Mouse (Mus musculus) neural tube, embryonic 11.5 days (tissue): ENCODE measurements at regions not wholly inside any gene's neighbourhood (a gene's known extent, or its start where the extent isn't known, plus 50 kb on each side); places are given as distances from the start of the nearest gene placed in this dataset.

Experiments
- ATAC-seq: fragments of 200-750 bp; cut with Nextera tagmentation; 2 replicates; pipeline ENCODE4 v1.8.0; 2017; ENCODE audit warnings: moderate number of reproducible peaks, mild to moderate bottlenecking, moderate TSS enrichment, moderate library complexity; ENCODE audit not compliant: insufficient read depth, low FRiP score, low TSS enrichment
- DNase-seq: peaks from one replicate; pipeline ENCODE4 v3.0.0-alpha.2; 2015; ENCODE audit warnings: low spot score
- H3K27ac ChIP-seq: fragments of 300-500 bp; sonication (generic); 2 replicates; pipeline ENCODE4 v1.5.1; 2014; ENCODE audit warnings: low read depth, mild to moderate bottlenecking, low read length
- H3K27me3 ChIP-seq: fragments of 300-500 bp; sonication (generic); 2 replicates; pipeline ENCODE4 v1.6.1; 2014; ENCODE audit warnings: mild to moderate bottlenecking, low read length, mixed read lengths; ENCODE audit not compliant: control insufficient read depth, insufficient read depth
- H3K36me3 ChIP-seq: fragments of 300-500 bp; sonication (generic); 2 replicates; pipeline ENCODE4 v1.6.1; 2014; ENCODE audit warnings: mild to moderate bottlenecking, low read length, moderate library complexity, mixed read lengths; ENCODE audit not compliant: control insufficient read depth, insufficient read depth
- H3K4me1 ChIP-seq: fragments of 300-500 bp; sonication (generic); 2 replicates; pipeline ENCODE4 v1.6.1; 2014; ENCODE audit warnings: low read length, mixed read lengths; ENCODE audit not compliant: control insufficient read depth, insufficient read depth
- H3K4me2 ChIP-seq: fragments of 300-500 bp; sonication (generic); 2 replicates; pipeline ENCODE4 v1.6.1; 2014; ENCODE audit warnings: low read depth, mild to moderate bottlenecking, moderate library complexity
- H3K4me3 ChIP-seq: fragments of 300-500 bp; sonication (generic); 2 replicates; pipeline ENCODE4 v1.5.1; 2014; ENCODE audit warnings: low read depth, low read length
- H3K9ac ChIP-seq: fragments of 300-500 bp; sonication (generic); 2 replicates; pipeline ENCODE4 v1.6.1; 2014; ENCODE audit warnings: mild to moderate bottlenecking, low read length
- H3K9me3 ChIP-seq: fragments of 300-500 bp; sonication (generic); 2 replicates; pipeline ENCODE4 v1.6.1; 2016; ENCODE audit warnings: low read length; ENCODE audit not compliant: control insufficient read depth
- WGBS: fragments of 180-500 bp; shearing (Covaris S2); extraction: QIAGEN DNeasy Blood & Tissue Kit; methylation state at CpG from one replicate; pipeline ENCODE4 v1.1.7; 2014; 5-methylcytosine and 5-hydroxymethylcytosine counted together

DNA sequence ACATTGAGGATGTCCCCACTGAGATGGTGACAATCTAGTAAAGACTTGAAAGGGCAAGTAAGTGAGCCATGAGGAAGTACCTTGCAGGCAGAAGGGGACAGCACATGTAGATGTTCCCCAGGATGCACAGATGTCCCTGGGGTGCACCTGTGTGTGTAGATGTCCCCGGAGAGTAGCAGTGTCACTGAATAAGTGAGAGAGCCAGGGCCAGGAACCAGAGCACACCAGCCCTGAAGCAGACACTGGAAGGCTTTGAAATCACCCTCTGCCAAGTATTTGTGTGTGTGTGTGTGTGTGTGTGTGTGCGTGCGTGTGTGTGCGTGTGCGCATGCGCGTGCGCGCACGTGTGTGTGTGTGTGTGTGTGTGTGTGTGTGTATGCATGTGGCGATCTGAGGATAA is 132.1 kb upstream of the Auts2 start:
- H3K4me1 ChIP-seq: no peaks in the 10 kb centered on the region
- DNase-seq (no peak), ATAC-seq (no peak)
- 97% methylated on average over 11 of the region's 11 CpGs for WGBS
- H3K27me3 ChIP-seq: no peaks in the 10 kb centered on the region
- no peak overlapping the region for H3K27ac ChIP-seq
- no peak overlapping the region for H3K4me2 ChIP-seq
- no peak overlapping the region for H3K9ac ChIP-seq
- H3K4me3 ChIP-seq: no peak overlapping the region
- H3K9me3 ChIP-seq: no peaks in the 10 kb centered on the region
- no peaks in the 10 kb centered on the region for H3K36me3 ChIP-seq

DNA sequence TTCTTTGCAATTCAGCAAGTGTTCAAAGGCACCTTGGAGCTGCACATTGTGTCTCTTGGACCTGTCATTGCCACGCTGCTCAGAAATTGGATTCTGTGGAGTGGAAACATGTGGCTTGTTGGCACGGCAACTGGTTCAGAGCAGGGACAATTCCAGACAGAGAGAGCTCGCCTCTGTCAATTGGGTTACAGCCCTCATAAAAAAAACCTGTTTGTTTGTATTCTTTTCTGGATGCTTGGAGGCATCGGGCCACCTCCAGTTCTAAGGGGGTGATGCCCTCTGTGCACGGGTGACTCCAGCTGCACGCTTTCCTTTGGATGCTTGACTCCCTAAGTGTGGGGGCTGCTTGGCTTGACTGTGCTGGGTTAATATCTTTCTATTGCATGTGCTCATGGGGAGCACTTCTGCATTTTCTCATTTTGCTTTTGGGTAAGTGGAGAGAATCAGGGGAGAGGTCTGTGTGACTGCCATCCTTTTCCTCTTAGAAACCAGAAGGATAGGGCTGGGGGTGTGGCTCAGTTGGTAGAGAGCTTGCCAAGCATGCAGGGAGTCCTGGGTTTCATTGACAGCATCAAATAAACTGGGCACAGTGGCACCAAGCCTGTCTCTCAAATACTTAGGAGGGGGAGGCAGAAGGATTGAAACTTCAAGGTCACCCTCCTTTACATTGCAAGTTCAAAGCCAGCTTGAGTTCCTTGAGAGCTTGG is 130.6 kb upstream of the Auts2 start:
- no peak overlapping the region for H3K4me3 ChIP-seq
- no peak for ATAC-seq
- 21% methylated on average over 6 of the region's 6 CpGs for WGBS
- no peaks in the 10 kb centered on the region for H3K9me3 ChIP-seq
- H3K36me3 ChIP-seq: no peaks in the 10 kb centered on the region
- no peaks in the 10 kb centered on the region for H3K27me3 ChIP-seq
- no peak overlapping the region for H3K9ac ChIP-seq
- peak; percentile 23 for DNase-seq
- H3K27ac ChIP-seq: no peak overlapping the region
- no peak overlapping the region for H3K4me2 ChIP-seq
- no peaks in the 10 kb centered on the region for H3K4me1 ChIP-seq

DNA sequence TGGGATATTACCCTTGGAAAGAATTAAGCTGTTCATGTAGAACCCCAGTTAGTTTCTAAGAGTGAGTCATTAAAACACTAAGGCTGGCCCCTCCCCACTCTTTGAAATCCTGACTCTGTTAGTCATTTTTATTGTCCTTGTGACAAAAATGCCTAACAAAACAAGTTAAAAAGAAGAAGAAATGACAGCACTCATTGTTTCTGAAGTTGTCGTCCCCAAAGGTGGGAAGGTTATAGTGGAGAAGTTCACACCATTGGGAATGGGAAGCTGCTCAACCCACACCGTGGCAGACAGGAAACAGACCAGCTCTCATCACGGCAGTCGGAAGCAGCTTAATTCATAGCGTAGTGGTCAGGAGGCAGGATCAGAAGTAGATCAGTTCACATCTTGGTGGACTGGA is 128.4 kb upstream of the Auts2 start:
- no peaks in the 10 kb centered on the region for H3K9me3 ChIP-seq
- no peak overlapping the region for H3K4me3 ChIP-seq
- H3K4me1 ChIP-seq: no peaks in the 10 kb centered on the region
- H3K27me3 ChIP-seq: no peaks in the 10 kb centered on the region
- H3K36me3 ChIP-seq: no peaks in the 10 kb centered on the region
- no peak for DNase-seq
- ATAC-seq: no peak
- 39% methylated on average over 5 of the region's 5 CpGs for WGBS
- H3K9ac ChIP-seq: no peak overlapping the region
- no peak overlapping the region for H3K27ac ChIP-seq
- no peak overlapping the region for H3K4me2 ChIP-seq

DNA sequence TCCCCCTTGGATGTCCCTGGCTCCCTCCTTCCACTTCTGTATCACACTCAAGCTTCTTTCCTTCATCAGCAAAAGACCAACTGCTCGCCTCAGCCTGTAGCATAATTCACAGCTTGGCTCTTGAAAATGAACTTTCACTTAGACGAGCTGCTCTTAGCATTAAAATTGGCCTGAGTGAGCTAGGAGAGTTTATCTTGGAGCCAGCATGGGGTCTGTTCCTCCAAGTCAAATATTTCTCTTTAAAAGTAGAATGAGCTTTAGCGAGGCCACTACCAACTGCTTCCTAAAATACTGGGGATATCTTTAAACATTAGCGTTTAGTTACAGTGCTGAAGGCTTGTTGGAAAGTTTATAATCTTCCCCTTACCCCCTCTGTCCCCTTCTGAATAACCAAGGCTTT is 124.2 kb upstream of the Auts2 start:
- H3K27me3 ChIP-seq: no peaks in the 10 kb centered on the region
- H3K36me3 ChIP-seq: no peaks in the 10 kb centered on the region
- no peak overlapping the region for H3K4me3 ChIP-seq
- no peak for DNase-seq
- no peak overlapping the region for H3K27ac ChIP-seq
- no peak overlapping the region for H3K4me2 ChIP-seq
- H3K4me1 ChIP-seq: no peaks in the 10 kb centered on the region
- H3K9ac ChIP-seq: no peak overlapping the region
- H3K9me3 ChIP-seq: no peaks in the 10 kb centered on the region
- 64% methylated on average over 4 of the region's 4 CpGs for WGBS
- ATAC-seq: no peak

GRCm38 (mm10) chr5:132661266-132661665 is 118.1 kb upstream of the Auts2 start:
- WGBS: 73% methylated on average over 1 of the region's 1 CpGs
- no peak overlapping the region for H3K4me3 ChIP-seq

GRCm38 (mm10) chr5:132660036-132660435 is 116.9 kb upstream of the Auts2 start:
- no peaks in the 10 kb centered on the region for H3K27me3 ChIP-seq
- no peaks in the 10 kb centered on the region for H3K36me3 ChIP-seq
- WGBS: 79% methylated on average over 7 of the region's 7 CpGs
- DNase-seq (no peak), ATAC-seq (no peak)
- no peak overlapping the region for H3K9ac ChIP-seq
- no peak overlapping the region for H3K27ac ChIP-seq
- no peaks in the 10 kb centered on the region for H3K4me1 ChIP-seq
- H3K9me3 ChIP-seq: no peaks in the 10 kb centered on the region
- H3K4me2 ChIP-seq: no peak overlapping the region
- no peak overlapping the region for H3K4me3 ChIP-seq

More at GRCm38 (mm10) chr5:132661266-132661665, 118.1 kb upstream of the Auts2 start:
- ATAC-seq (no peak), DNase-seq (no peak)
- no peak overlapping the region for H3K4me2 ChIP-seq
- H3K9ac ChIP-seq: no peak overlapping the region
- no peaks in the 10 kb centered on the region for H3K4me1 ChIP-seq
- no peaks in the 10 kb centered on the region for H3K9me3 ChIP-seq
- H3K27ac ChIP-seq: no peak overlapping the region
- H3K36me3 ChIP-seq: no peaks in the 10 kb centered on the region
- H3K27me3 ChIP-seq: no peaks in the 10 kb centered on the region

- Histone ChIP-seq H3K9ac (no peak overlapping the region), H3K4me2 (no peak overlapping the region), H3K9me3 (no peaks in the 10 kb centered on the region), H3K4me1 (no peaks in the 10 kb centered on the region), H3K4me3 (no peak overlapping the region), H3K27me3 (no peaks in the 10 kb centered on the region), H3K27ac (no peak overlapping the region), H3K36me3 (no peaks in the 10 kb centered on the region)
- WGBS: 85% methylated on average over 7 of the region's 7 CpGs
- DNase-seq (no peak), ATAC-seq (no peak)
Measured at GRCm38 (mm10) chr5:132654382-132654781, 111.2 kb upstream of the Auts2 start.

DNA sequence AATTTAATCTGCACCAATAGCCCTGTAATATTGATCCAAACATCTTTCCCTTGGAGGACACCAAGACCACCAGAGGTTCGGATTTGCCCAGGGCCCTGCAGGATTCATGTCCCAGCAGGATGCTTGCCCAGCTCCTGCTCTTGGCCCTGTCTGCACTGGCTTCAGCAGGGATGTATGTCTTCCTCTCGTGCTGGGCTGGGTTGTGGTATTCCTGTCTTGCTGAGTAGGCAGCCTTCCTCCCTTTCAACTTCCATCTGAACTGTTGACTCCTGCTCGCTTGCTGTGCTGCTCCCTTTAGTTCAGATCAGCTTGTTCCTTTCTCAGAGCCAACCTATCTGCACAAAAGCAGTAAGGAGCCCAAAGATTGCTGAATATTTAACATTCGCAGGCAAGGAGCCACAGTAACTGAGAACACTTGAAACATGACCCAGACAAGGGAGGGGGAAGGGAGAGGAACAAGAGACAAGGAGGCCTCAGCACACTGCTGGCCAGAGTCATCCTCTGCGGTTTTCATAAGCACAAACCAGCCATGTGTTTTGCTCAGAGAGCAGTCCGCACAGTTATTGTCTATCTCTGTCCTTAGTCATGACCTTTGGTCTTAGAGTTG is 110.7 kb upstream of the Auts2 start:
- Histone ChIP-seq H3K4me3 (no peak overlapping the region), H3K9ac (no peak overlapping the region), H3K36me3 (no peaks in the 10 kb centered on the region), H3K27ac (no peak overlapping the region), H3K4me2 (no peak overlapping the region), H3K4me1 (no peaks in the 10 kb centered on the region), H3K9me3 (no peaks in the 10 kb centered on the region), H3K27me3 (no peaks in the 10 kb centered on the region)
- no peak for ATAC-seq
- 47% methylated on average over 6 of the region's 6 CpGs for WGBS
- no peak for DNase-seq

- H3K4me2 ChIP-seq: no peak overlapping the region
- H3K27me3 ChIP-seq: no peaks in the 10 kb centered on the region
- 32% methylated on average over 1 of the region's 1 CpGs for WGBS
- H3K9me3 ChIP-seq: no peaks in the 10 kb centered on the region
- ATAC-seq (no peak), DNase-seq (no peak)
- H3K9ac ChIP-seq: no peak overlapping the region
- no peak overlapping the region for H3K27ac ChIP-seq
- H3K4me1 ChIP-seq: no peaks in the 10 kb centered on the region
- H3K4me3 ChIP-seq: no peak overlapping the region
- no peaks in the 10 kb centered on the region for H3K36me3 ChIP-seq
Measured at GRCm38 (mm10) chr5:132652201-132652600, 109.1 kb upstream of the Auts2 start.
